Mouse (Mus musculus) erythroblast, embryonic 14.5 days (primary cell): ENCODE measurements around the gene Psmd11.

Source experiments
- GATA1 ChIP-seq: IDR thresholded peaks from 2 replicates; pipeline ENCODE4 v1.6.1; 2012; ENCODE audit warnings: low read length, inconsistent platforms, mixed read lengths
- TAL1 ChIP-seq: IDR thresholded peaks from 3 replicates; pipeline ENCODE4 v1.6.1; 2012; ENCODE audit warnings: low read length, inconsistent platforms, mixed read lengths

DNA sequence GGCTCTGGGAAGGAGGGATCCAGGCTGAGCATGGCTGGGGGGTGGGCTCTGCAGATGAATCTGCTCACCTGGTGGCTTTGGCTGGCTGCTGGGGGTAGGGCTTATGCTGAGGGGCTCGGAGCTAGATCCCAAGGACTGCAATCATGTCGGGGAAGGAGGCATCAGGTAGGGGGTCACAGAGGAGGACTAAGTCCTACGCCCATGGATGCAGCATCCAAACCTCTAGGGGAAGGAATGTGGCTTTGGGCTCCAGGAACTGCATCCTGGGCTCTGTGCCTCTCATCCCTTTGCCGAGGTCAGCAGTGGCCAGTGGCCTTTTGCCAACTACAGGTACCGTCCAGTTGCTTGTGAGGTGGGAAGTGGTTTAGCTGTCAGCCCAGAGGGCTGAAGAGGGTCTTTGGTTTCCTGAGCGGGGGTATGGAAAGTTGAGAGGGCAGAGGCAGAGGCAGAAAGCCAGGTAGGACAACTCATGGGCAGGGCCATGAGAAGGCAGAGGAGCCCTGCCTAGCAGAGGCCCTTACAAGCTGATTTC lies 55.2 kb downstream of the Psmd11 start:
- TF ChIP-seq GATA1 (no peak), TAL1 (no peak)
